Mouse (Mus musculus) brain, embryonic 14.5 days (tissue): Measurements from ENCODE around the gene Sept3.

Source experiments
- CTCF ChIP-seq: fragments of 200-500 bp; IDR thresholded peaks from 2 replicates; pipeline ENCODE4 v1.5.1; 2012; ENCODE audit warnings: inconsistent platforms, mild to moderate bottlenecking, moderate library complexity, borderline replicate concordance; ENCODE audit not compliant: insufficient read depth, insufficient read length; ENCODE audit errors: extremely low read depth
- POLR2A ChIP-seq: fragments of 200-500 bp; IDR thresholded peaks from 2 replicates; pipeline ENCODE4 v1.6.1; 2012; ENCODE audit warnings: mild to moderate bottlenecking, inconsistent platforms, borderline replicate concordance; ENCODE audit not compliant: poor library complexity, insufficient read depth, insufficient read length, severe bottlenecking; ENCODE audit errors: extremely low read depth

DNA sequence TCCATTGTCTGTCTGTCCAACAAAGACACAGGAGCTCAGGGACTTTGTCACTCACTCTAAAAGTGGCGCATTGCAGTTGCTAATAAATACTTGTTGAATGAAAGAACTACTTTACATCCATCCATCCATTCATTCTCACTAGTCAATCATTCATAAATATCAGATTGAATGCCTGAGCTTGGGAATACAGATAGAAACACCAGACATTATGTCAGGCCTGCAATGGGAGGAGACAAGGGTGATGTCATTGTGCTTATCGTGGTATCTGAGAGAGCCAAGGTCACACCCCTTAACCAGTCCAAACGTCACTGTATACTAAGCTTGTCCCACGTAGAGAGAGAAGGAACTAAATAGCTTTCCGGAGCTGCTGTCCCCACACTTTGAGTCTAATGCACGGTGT, 22.6 kb upstream of the Sept3 start, which contains the start of gene 1500009C09Rik:
- no peak for TF ChIP-seq POLR2A
- TF ChIP-seq CTCF: no peak
